Mouse (Mus musculus): Measurements from ENCODE around the gene Mapk1ip1l.
"Not testable (repeated sequence)": the region's sequence is repeated elsewhere in the genome, so short reads cannot be mapped to it uniquely, and the experiment has no call there.

The Mapk1ip1l gene

DNA sequence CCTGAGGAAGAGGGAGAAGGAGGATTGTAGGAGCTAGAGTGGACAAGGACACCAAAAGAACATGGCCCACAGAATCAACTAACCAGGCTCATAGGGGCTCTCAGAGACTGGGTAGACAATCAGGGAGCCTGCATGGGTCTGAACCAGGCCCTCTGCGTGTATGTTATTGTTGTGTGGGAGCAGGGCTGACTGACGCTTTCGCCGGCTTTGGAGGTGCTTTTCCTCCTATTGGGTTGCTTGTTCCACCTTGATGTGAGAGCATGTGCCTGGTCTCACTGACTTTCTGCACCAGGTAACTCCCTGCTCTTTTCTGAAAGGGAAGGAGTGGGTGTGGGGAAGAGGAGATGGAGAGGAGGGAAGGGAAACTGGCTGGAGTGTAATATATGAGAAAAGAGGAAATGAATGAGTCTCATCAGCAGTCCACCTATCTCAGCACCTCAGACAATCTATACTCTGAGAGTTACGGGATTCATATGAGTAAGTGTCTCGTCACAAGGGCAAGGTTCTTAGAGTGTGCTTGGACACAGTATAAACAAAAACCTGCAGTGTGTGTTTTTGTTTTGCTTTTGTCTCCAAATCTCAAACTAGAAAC, 6.8 kb downstream of the Mapk1ip1l start:
- no peak for DNase-seq

DNA sequence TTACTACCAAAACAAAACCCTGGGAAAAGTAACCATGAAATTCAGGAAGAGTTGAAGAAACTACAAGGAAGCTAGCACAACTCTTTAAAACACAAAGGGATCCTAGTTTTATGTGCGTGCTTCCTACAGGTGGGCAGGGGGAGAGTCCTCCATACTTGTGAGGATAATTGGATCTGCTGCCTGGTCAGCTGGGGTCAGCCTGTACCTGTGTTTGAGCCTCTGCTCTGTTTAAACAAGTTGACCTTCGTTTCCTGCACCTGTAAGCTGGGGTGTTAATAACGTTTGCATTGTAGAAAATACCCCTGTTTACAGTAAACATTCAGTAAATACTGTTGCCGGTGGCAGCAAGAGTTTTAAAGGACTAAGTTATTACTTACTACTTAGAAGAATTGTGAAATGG, 7.9 kb downstream of the Mapk1ip1l start:
- DNase-seq, result no peak

DNA sequence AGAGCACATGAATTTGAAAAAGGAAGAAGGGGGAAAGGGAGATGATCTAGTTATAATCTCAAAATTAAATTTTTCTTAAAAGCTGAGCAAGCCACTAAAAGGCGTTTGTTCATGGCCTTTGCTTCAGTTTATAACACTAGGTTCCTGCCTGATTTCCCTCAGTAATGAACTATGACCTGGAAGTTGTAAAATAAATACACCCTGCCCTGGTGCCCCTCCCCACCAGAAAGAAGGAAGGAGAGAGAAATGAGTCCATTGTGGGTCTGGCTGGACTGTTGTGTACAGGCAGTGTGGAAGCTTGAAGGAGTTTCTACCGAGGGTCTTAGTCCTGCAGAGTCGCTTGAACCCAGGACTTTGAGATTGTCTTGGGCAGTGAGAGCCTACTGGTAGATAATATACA, 9.6 kb downstream of the Mapk1ip1l start:
- no peak for DNase-seq

DNA sequence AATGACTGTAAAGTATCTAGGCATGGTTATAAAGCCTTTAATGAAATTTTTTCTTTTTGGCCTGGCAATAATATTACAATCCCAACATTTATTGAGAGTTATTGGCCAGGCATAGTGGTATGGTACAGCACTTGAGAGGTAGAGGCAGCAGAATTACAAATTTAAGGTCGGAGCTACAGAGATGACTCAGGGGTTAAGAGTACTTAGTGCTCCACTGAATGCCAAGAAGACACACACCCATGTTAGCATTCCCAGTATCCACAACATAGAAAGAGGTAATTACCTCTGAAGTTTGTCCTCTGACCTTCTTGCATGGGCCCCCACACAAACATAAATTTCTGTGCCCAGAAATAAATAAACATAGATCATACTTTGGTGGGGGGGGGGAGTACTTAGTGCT, 11.0 kb downstream of the Mapk1ip1l start:
- DNase-seq, result no peak

GRCm38 (mm10) chr14:47310342-47311181, 12.5 kb downstream of the Mapk1ip1l start:
- DNase-seq, result peak; percentile 46 to 67

DNA sequence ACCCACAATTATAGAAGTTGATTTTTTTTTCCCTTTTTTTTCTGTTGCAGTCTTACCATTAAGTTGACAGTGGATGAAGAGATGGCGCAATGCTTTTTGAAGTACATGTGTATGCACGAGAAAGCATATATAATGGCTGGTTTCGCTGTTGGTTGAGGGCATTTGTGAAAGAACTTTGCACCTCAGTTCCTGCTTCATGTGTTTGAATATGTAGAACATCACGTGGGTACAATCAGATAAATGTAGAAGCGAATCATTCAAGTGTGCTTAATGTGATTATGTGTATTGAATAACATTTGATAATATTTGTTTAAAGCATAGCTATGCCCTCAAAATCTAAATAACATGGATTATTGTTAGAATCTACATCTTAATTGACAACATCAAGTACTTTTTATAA, 21.3 kb downstream of the Mapk1ip1l start:
- no peak for DNase-seq

DNA sequence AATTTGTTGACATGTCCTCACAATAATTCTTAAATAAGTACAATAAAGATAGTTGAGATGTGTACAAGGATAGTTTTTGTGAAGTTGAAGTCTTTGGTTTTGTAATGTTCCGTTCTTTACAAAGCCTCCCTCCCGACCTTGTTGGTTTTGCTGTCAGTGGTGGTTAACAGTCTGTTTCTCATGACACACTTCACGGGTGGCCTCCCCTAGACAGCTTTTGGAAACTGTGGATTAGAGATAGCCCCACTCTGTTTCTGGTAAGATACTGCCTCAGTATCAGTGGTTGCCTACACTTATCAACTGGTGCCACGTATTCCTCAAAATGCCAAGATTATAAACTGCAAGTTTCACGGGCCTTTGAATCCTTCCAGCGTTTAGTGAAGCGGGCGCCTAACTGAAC, 23.5 kb downstream of the Mapk1ip1l start:
- not testable (repeated sequence) for DNase-seq

GRCm38 (mm10) chr14:47325965-47326761, 28.1 kb downstream of the Mapk1ip1l start:
- no peak for DNase-seq

- no peak for DNase-seq
Observed at GRCm38 (mm10) chr14:47327347-47327746, 29.3 kb downstream of the Mapk1ip1l start.

DNA sequence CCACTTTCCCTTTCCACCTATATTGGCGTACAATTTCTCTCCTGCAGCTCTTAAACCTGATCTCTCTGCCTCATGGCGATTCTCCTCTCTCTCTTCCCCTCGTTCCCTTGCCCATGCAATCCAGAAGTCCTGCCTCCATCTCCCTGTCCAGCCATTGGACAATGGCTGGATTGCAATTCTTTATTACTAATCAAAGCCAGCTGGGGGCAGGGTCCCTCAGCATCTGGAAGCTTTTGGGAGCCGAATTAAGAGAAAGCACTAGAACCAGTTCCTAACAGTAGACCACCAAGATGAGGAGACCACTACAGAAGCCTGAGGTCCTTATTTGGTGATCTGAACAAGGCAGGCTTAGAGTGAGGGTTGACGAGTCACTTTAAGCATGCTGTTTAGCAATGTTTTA, 33.9 kb downstream of the Mapk1ip1l start:
- DNase-seq, result no peak

- DNase-seq, result peak; percentile 71 to 81
Observed at GRCm38 (mm10) chr14:47334819-47335218, 36.8 kb downstream of the Mapk1ip1l start.

DNA sequence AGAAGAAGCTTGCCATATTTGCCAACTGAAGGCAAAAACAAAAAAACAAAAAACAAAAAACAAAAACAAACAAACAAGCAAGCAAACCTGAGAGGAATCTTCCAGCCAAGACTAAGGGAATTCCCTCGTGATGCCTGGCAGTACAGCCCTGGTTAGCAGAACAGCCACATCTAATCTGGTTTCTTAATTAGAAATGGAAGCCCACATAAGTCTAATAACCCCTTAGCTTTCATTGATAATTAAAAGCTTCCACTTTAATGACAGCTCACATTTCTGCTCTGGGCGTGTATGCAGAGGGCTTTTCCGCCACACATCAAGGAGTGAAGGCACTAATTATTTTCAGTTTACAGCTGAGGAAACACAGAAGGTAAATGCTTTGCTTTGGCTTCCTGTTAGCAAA, 37.2 kb downstream of the Mapk1ip1l start:
- no peak for DNase-seq

DNA sequence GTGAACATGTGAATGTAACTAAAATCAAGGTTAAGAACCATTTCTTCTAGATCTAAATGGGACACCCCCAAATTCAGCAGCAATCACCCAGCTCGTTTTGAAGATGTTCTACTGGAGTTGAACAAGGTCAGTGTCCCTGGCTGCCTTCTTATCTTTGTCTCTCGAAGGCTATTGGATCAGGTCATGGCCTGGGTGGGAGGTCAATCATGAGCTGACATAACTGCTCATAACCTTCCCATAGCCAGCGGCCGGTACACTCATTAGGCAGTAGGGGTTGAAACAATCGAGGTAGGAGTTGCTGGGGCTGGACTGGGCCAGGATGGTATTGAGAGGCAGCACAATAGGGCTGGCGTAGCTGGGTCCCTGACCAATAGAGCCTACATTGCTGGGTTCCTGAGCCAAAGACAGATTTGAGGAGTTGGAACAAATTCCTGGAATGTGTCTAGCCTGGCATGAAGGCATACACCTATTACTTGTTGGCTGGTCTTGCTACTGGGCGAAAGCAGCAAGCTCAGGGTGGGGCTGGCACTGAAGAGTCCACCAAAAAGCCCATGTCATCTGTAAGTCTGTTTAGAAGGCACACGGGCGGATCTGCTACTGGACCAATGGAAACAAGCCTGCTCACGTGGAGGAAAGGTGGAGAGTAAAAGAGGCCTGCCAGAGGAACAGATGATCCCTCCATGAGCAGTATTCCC, 42.3 kb downstream of the Mapk1ip1l start:
- DNase-seq, result peak; percentile 41 to 62

GRCm38 (mm10) chr14:47341811-47342291, 43.8 kb downstream of the Mapk1ip1l start:
- no peak for DNase-seq

DNA sequence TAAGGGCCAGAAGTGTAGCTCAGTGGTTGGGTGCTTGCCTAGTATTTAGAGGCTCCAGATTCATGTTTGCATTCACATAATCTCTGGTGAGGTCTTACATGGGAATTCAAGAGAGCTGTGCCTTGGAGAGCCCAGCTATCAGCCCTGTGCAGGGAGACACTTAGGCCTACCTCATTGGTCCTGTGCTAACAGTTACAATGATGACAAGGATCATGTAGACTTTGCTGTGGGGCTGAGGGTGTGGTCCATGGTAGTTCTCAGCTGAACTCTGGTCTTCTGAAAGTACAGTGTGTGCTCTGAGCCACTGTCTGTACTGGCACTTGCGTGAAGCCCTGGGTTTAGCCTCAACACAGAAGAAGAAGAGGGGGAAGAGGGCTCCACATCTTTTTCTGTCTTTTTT, 48.6 kb downstream of the Mapk1ip1l start:
- DNase-seq, result no peak

DNA sequence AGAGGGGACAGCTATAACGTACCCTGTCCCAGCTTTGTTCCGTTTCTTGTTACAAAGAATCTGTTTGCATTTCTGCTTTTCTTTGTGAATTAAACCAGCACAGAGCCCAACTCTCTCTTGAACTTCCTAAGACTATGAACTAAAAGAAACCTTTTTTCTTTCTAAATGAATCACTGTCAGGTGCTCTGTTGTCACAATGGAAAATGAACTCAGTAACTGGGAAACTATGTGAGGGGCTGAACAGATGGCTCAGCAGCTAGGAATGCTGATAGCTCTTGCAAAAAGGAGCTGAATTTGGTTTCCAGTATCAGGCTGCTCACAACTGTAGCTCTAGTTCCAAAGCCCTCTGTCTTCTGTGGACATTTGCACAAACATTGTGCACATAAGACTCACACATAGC, 52.9 kb downstream of the Mapk1ip1l start:
- no peak for DNase-seq

GRCm38 (mm10) chr14:47352272-47352671, 54.2 kb downstream of the Mapk1ip1l start:
- DNase-seq, result no peak

DNA sequence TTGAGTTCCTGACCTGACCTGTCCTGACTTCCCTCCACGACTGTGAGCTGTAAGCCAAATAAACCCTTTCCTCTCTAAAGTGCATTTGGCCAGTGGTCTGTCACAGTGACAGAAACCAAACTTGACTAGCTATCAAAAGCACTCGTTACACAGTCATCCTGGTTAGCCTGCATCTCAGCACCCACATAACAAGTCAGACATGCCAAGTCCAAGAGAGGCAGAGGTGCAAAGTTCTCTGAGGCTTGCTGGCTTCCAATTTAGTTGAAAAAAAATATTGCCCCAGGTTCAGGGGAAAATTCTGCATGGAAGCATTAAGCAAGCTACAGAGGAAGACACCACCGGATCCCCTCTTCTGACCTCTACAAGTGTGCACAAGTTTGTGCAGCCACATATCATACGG, 55.2 kb downstream of the Mapk1ip1l start:
- no peak for DNase-seq

DNA sequence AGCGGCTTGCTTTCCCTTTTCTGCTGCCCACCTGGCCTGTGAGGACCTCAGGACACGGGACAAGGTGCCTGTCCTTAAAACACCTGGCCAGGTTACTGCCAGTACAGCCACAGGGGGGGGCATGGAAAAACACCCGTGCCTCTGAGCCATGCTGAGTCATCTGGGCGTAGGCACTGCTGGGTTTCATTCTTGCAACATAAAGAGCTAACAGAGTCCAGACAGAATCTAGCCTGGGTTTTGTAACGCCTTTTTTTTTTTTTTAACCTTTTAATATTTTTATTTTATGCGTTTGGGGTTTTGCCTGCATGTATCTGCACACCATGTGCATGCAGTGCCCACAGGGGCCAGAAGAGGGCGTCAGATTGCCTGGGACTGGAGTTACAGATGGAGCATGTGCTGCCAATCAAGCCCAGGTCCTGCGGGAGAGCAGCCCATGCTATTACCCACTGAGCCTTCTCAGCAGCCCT, 56.1 kb downstream of the Mapk1ip1l start:
- DNase-seq, result peak in 1 of 2 experiments; percentile 48

DNA sequence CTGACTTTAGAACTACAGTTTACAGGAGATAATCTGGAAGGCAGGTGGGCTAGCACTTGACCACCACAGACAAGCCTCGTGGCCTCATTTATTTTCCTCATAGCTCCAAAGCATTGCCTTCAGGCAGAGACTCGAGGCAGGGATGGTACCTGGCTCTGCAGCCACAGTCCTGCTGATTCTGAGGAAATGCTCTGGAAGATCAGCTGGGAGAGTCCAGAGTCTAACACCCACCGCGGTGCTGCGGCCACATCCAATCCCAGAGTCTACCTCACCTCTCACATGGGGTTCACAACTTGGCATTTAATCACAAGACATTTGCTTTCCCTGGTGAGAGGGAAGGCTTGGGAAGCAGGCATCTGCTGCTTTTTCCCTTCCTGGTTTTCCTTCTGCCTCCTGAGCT, 56.9 kb downstream of the Mapk1ip1l start:
- DNase-seq, result no peak

- DNase-seq, result no peak
Observed at GRCm38 (mm10) chr14:47356622-47357021, 58.6 kb downstream of the Mapk1ip1l start.

DNA sequence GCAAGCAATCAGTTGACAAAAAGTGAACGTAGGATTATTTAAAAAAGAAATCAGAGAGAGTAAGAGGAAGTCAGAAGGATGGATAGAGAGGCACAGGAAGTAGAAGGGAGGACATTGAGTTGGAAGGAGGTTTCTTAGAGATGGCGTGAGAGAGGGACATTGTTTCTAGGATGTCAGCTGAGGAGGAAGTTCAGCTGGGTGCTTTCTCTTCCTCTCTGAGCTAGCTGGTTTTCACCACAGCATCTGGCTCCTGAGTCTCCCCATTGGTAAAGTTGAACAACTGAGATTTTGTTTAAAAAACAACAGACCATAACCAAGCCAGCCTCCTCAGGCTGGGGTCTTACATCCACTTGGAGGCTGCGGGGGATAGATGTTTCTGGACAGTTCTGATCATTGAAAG, 61.5 kb downstream of the Mapk1ip1l start:
- DNase-seq, result no peak

DNA sequence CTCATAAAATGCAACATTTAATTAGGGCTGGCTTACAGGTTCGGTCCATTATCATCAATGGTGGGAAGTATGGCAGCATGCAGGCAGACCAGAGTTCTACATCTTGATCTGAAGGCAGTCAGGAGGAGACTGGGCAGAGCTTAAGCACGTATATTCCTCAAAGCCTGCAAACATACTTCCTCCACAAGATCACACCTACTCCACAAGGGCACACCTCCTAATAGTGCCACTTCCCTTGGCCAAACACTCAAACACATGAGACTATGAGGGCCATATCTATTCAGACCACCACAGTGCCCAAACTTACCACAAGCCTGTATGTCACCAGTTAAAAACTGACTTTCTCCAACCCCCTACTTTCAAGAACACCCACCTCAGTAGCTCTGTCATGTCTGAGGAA, 63.4 kb downstream of the Mapk1ip1l start:
- no peak for DNase-seq
